Mouse (Mus musculus) bone marrow macrophage, adult 2 months (primary cell): Measurements from ENCODE around the gene Svs1. TPM values are rescaled to one million over a fixed set of nuclear protein-coding genes. Genes with fewer than 3 reads are reported as not detected.

Experiments
- H3K27ac ChIP-seq: 2 replicates; pipeline ENCODE4 v1.5.1; 2012; ENCODE audit warnings: low read depth, low read length; ENCODE audit not compliant: insufficient read depth
- H3K4me1 ChIP-seq: 2 replicates; pipeline ENCODE4 v1.6.1; 2012; ENCODE audit warnings: low read length; ENCODE audit not compliant: control insufficient read depth, insufficient read depth
- H3K4me3 ChIP-seq: 2 replicates; pipeline ENCODE4 v1.5.1; 2012; ENCODE audit warnings: mild to moderate bottlenecking, low read length, moderate library complexity; ENCODE audit not compliant: insufficient read depth
- CTCF ChIP-seq: IDR thresholded peaks from 2 replicates; pipeline ENCODE4 v1.5.1; 2012; ENCODE audit warnings: low read depth, mild to moderate bottlenecking, low read length, moderate library complexity
- POLR2A ChIP-seq: IDR thresholded peaks from 2 replicates; pipeline ENCODE4 v1.6.1; 2012; ENCODE audit warnings: mild to moderate bottlenecking, low read depth, low read length, borderline replicate concordance
- polyA plus RNA-seq: library from polyadenylated mRNA; stranded (reverse); fragments of >200 nt; gene quantifications from 2 replicates; pipeline ENCODE4 v1.2.4, GENCODE M21; 2012; ENCODE audit not compliant: missing spikeins, insufficient read depth, insufficient read length

The Svs1 gene
- polyA plus RNA-seq, 1 experiment: not detected

DNA sequence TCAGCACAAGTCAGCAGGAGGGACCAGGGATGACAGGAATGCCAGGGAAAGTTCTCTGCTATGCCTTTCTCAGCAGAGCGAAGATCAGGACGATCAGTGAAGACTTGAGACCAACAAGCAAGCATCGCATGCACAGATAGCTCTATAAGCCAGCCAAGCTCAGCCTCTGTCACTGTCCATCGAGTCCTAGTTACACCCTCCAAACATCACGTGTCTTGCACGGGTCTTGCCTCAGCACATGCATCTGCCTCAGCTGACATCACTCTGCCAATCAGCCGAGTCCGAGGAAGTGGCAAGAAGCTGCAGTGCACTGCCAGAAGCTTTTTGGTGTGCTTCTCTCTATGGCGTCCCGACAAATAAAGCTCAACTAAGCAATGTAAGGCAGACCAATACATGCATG, 36.7 kb downstream of the Svs1 start:
- H3K4me3 ChIP-seq: no peak overlapping the region
- TF ChIP-seq CTCF (no peak), POLR2A (no peak)
- H3K27ac ChIP-seq: peak overlapping the region; percentile 81
- H3K4me1 ChIP-seq: peaks cover 85% of the 10 kb centered on the region

DNA sequence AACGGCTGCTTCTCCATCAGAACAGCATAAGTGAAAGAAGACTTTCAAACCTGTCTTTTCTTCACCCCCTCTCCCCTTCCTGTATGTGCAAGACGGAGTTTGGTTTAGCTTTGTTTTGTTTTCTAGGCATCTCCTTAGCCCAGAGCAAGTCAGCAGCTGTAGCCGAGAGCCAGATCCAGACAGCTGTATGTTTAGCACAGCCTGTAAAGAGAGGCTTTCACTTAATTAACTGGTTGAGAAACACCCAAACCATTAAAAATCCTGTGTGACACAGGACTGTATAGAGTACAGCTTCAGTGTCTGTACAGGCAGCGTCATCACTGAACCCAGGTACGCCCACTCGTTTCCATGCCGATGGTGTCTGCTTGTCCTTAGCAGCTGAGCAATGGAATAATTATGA, 38.6 kb downstream of the Svs1 start:
- Histone ChIP-seq H3K4me1 (peaks cover 86% of the 10 kb centered on the region), H3K27ac (0 out of 2 replicates have a peak overlapping the region, but pooled peaks have one; percentile 96), H3K4me3 (no peak overlapping the region)
- no peak for TF ChIP-seq CTCF
- TF ChIP-seq POLR2A: no peak

DNA sequence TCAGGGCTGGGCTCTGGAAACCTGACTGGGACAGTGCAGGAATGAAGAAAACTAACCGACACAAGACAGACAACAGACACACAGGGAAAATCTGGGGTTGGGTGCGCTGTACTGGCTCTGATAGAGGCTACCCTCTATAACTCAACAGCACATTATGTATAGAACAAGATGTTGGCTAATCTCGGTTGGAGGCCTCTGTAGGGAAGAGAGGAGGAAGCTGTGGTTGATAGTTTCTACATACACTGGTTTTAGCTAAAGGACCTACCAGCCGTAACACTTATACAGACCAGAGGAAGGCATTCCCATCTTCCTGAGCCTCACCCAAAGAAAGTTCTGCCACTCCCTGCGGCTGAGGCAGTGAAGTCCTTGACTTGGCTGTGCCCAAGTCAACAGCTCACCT, 39.8 kb downstream of the Svs1 start:
- peaks cover 82% of the 10 kb centered on the region for H3K4me1 ChIP-seq
- no peak overlapping the region for H3K4me3 ChIP-seq
- TF ChIP-seq POLR2A: no peak
- TF ChIP-seq CTCF: no peak
- peak overlapping the region; percentile 96 for H3K27ac ChIP-seq

DNA sequence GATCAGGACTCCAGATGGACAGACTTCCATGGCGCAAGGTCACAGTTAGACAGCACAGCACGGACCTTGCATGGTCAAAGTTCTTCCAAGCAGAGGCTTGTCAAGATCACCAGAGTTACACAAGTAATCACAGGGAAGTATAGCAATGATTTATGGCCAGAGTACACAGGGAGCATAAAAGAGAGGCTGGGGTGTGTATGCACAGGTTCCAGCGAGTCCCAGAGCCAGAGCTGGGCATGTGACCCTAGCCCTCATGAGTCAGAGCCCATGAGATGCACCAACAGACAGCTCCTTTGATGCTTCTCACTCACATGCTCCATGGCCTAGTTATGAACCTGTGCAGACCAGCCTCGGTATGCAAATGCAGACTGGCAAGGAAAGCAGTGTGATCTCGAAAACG, 41.4 kb downstream of the Svs1 start:
- H3K4me3 ChIP-seq: no peak overlapping the region
- no peak for TF ChIP-seq CTCF
- TF ChIP-seq POLR2A: no peak
- peak overlapping the region; percentile 96 for H3K27ac ChIP-seq
- H3K4me1 ChIP-seq: peaks cover 83% of the 10 kb centered on the region

DNA sequence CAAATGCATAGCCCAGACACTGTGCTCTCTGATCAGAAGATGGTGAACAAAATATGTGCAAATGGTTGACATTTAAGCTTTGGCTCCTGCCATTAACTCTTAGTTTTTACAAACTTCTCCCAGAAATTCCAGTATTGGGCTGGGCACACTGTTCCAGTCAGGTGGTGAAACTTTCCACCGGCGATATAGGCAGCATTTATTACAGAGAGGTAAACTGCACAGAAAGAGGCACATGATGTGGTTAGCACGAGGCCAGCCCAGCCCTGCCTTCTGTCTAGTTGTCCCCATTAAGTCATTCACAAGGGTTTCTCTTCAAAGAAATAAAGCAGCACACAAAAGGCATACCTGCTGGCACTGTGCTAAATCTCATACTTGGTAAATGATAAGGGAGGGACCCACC, 42.0 kb downstream of the Svs1 start:
- Histone ChIP-seq H3K4me1 (peaks cover 84% of the 10 kb centered on the region), H3K4me3 (no peak overlapping the region), H3K27ac (peak overlapping the region; percentile 96)
- no peak for TF ChIP-seq CTCF
- no peak for TF ChIP-seq POLR2A

DNA sequence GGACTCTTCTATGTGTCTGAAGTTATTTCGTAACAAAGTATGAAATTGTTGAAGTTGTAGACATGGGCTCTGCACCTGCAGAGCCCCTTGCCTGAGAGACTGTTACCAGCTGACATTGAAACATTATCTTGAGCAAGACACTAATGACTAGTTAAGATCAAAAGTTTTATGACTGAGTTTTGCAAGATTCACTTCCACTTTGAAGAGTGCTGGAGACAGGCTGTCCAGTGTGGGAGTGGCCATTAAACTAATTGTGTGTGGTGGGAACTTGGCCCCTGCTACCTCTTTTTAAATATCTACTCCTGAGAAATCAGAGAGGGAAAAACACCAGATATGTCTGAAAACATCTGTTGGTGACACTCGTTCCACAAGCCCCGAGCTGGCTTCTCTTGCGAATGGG, 44.6 kb downstream of the Svs1 start:
- Histone ChIP-seq H3K4me1 (peaks cover 79% of the 10 kb centered on the region), H3K27ac (peak overlapping the region; percentile 99), H3K4me3 (peak overlapping the region; percentile 26)
- TF ChIP-seq POLR2A (no peak), CTCF (no peak)

DNA sequence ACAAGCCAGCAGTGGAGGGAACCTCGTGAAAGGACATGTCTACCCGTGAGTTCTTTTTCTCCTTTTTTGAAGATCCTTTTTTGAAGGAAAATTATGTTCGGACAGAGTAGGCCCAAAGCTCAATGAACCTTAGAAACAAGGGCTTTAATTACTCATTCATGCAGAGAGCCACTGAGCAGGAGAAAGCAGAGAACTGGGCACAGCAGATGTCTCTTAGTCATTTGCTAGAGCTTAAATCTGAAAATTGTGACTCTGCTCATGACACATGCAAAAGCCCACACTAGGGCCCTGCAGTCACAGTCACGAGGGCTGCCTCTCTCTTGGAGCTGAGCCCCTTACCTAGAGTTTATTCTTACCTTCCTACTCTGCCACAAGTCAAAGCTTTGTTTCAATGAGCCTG, 46.1 kb downstream of the Svs1 start:
- H3K4me3 ChIP-seq: no peak overlapping the region
- TF ChIP-seq CTCF: no peak
- no peak for TF ChIP-seq POLR2A
- peaks cover 69% of the 10 kb centered on the region for H3K4me1 ChIP-seq
- peak overlapping the region; percentile 99 for H3K27ac ChIP-seq

DNA sequence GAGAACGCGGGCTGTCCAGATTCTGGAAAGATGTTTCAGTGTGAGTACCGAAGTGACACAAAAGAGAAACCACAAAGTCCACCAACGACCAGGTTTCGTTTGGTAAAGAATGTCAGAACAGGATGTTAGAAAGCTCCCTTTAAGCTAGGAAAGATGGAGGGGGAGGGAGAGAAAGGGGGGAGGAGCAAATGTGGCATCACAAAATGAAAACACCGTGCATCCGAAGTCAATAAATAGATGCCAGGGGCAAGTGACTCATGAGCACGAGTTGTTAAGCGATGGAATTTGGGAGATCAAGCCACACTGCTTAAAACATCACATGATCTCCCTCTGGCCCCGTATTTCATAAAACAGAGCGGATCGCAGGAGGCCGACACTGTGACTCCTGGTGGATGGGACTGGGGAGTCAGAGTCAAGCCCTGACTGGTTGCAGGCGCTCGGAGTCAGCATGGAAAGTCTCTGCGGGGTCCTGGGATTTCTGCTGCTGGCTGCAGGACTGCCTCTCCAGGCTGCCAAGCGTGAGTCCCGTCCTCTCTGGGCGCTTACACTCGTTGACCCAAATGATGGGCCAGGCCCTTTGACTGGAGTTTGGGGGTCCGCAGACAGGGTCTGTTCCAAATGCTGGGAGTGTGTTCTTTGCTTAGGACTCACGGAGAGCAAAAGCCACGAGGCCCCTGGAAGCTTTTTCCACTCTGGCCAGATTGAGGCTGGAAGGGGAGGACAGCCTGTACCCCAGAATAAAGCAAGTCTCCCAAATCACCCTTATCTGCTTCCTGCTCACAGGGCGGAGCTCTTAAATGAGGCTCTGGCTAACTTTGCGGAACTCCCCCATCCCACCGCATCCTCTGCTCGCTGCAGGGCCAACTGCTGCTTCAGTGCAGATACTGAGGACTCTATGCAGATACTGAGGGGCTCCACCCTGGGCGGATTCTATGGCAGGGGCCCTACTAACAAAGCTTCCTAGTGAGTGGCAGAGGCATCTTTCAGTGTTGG, 49.9 kb downstream of the Svs1 start, which contains the start of gene Gpnmb:
Gene Gpnmb (plus strand): TSS at position 272 of the 993 bp plus-strand sequence.
- Histone ChIP-seq H3K27ac (peak within 1 kb of the TSS; percentile 99), H3K4me3 (peak within 1 kb of the TSS; percentile 93), H3K4me1 (peaks cover 40% of the 10 kb centered on the region)
- TF ChIP-seq CTCF: no peak
- TF ChIP-seq POLR2A: peak; percentile 92

DNA sequence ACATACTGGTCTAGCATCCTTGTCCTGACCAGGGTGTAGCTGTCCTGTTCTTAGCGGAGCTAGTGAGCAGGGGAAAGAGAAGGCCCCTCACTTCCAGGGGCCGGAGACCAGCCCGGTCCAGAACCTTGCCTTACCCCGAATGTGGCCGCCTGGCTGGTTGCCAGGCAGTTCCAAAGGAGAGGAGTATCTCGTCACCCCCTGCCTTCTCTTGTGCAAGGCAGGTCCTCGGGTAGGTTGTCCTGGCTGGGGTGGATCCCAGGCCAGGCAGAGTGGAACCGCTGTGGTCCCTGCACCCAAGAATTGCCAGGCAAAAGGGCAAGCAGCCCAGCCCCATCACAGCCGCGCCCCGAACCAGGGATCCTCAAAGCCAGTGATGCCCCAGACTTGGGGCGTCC, 50.6 kb downstream of the Svs1 start:
- Histone ChIP-seq H3K4me3 (peak overlapping the region; percentile 93), H3K4me1 (peaks cover 33% of the 10 kb centered on the region), H3K27ac (peak overlapping the region; percentile 99)
- TF ChIP-seq POLR2A: no peak

DNA sequence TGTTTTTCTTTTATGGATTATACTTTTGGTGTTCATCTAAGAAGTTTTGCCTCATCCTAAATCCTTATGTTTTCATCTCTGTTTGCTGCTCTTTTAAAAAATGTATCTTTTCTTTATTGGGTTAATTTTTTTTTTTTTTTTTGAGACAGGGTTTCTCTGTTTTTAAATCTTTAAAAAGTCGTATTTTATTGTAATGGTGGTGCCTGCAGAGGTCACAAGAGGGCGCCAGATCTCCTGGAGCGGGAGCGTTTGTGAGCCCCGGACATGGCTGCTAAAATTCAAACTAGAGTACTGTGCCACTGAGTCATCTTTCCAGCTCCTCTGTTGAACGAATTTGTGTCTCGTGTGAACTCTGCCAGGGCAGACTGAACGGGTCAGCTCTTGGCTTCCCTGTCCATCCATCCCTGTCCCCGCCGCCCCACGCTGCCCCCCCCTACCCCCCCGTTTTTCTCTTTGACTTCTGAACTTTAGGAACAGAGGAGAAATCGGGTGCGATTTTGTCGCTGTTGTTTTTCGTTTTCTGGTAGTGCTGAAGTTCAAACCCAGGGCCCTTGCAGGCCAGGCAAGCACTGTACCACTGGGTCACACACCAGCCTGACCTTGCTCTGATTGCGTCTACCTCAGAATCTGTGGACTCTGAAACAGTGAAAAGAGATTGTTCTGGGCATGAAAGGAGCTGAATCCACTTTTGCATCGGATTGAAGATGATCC, 53.0 kb downstream of the Svs1 start:
- Histone ChIP-seq H3K27ac (peak overlapping the region; percentile 73), H3K4me1 (peaks cover 10% of the 10 kb centered on the region), H3K4me3 (peak overlapping the region; percentile 64)
- TF ChIP-seq POLR2A: no peak
- peak; percentile 49; the same call in 1 of the 2 replicates for TF ChIP-seq CTCF

Other genes starting within 250 kb of the Svs1 start
- gene Gimap1, start 247.8 kb upstream of the Svs1 start, polyA plus RNA-seq: not detected in 2 replicates
- not detected in 2 replicates for gene Gimap5, start 240.7 kb upstream of the Svs1 start, polyA plus RNA-seq
- gene Gimap3, start 216.0 kb upstream of the Svs1 start, polyA plus RNA-seq: not detected in 2 replicates
- gene Tmem176a, start 145.9 kb upstream of the Svs1 start, polyA plus RNA-seq: 376 and 481 TPM in 2 replicates
- 992 and 1,024 TPM in 2 replicates for gene Tmem176b, start 145.4 kb upstream of the Svs1 start, polyA plus RNA-seq
- gene Aoc1, start 114.0 kb upstream of the Svs1 start, polyA plus RNA-seq: not detected in 2 replicates
- gene 1600015I10Rik, start 57.0 kb upstream of the Svs1 start, polyA plus RNA-seq: not detected in 2 replicates
- gene Doxl2, start 11.9 kb upstream of the Svs1 start, polyA plus RNA-seq: not detected in 2 replicates
- 3,378 and 3,910 TPM in 2 replicates for gene Gpnmb, start 49.7 kb downstream of the Svs1 start, polyA plus RNA-seq
- 27.5 and 33.2 TPM in 2 replicates for gene Malsu1, start 86.9 kb downstream of the Svs1 start, polyA plus RNA-seq
- 0.68 and 0.79 TPM in 2 replicates for gene Igf2bp3, start 228.1 kb downstream of the Svs1 start, polyA plus RNA-seq